Mouse (Mus musculus) forebrain, postnatal 0 days (tissue): Measurements from ENCODE around the gene Ckb. TPM values are rescaled to one million over a fixed set of nuclear protein-coding genes. Genes with fewer than 3 reads are reported as not detected.

Source experiments
- ATAC-seq: fragments of 200-750 bp; cut with Nextera tagmentation; 2 replicates; pipeline ENCODE4 v1.8.0; 2017; ENCODE audit warnings: mild to moderate bottlenecking, moderate library complexity
- DNase-seq: peaks from one replicate; pipeline ENCODE4 v3.0.0-alpha.2; 2015
- H3K27ac ChIP-seq: fragments of 300-500 bp; sonication (generic); 2 replicates; pipeline ENCODE4 v1.5.1; 2014; ENCODE audit warnings: low read depth, mild to moderate bottlenecking, antibody characterized with exemption, low read length, moderate library complexity, mixed read lengths
- H3K27me3 ChIP-seq: fragments of 300-500 bp; sonication (generic); 2 replicates; pipeline ENCODE4 v1.6.1; 2014; ENCODE audit warnings: mild to moderate bottlenecking, low read length, mixed read lengths; ENCODE audit not compliant: insufficient read depth
- H3K36me3 ChIP-seq: fragments of 300-500 bp; sonication (generic); 2 replicates; pipeline ENCODE4 v1.6.1; 2014; ENCODE audit warnings: mild to moderate bottlenecking, moderate library complexity; ENCODE audit not compliant: insufficient read depth
- H3K4me1 ChIP-seq: fragments of 300-500 bp; sonication (generic); 2 replicates; pipeline ENCODE4 v1.6.1; 2014; ENCODE audit warnings: antibody characterized with exemption; ENCODE audit not compliant: insufficient read depth
- H3K4me2 ChIP-seq: fragments of 300-500 bp; sonication (generic); 2 replicates; pipeline ENCODE4 v1.6.1; 2014; ENCODE audit warnings: low read depth, mild to moderate bottlenecking, moderate library complexity
- H3K4me3 ChIP-seq: fragments of 300-500 bp; sonication (generic); 2 replicates; pipeline ENCODE4 v1.5.1; 2014; ENCODE audit warnings: low read depth, low read length, mixed read lengths
- H3K9ac ChIP-seq: fragments of 300-500 bp; sonication (generic); 2 replicates; pipeline ENCODE4 v1.6.1; 2014; ENCODE audit warnings: mild to moderate bottlenecking
- H3K9me3 ChIP-seq: fragments of 300-500 bp; sonication (generic); 2 replicates; pipeline ENCODE4 v1.6.1; 2016; ENCODE audit warnings: low read length
- CTCF ChIP-seq: sonication (generic); IDR thresholded peaks from 2 replicates; pipeline ENCODE4 v1.5.1; 2016; ENCODE audit warnings: antibody characterized with exemption, control low read depth, low read depth
- WGBS: fragments of 180-500 bp; shearing (Covaris S2); extraction: QIAGEN DNeasy Blood & Tissue Kit; methylation state at CpG from one replicate; pipeline ENCODE4 v1.1.7; 2014; 5-methylcytosine and 5-hydroxymethylcytosine counted together
- polyA plus RNA-seq: library from polyadenylated mRNA; unstranded; fragments of >200 nt; fragmentation: Nextera tagmentation; extraction: Ambion mirVana; gene quantifications from 2 replicates; pipeline ENCODE4 v1.2.1, GENCODE M21; 2015
- total RNA-seq: library from RNA; depleted of rRNA; stranded (reverse); fragments of >200 nt; gene quantifications from 2 replicates; pipeline ENCODE4 v1.2.3, GENCODE M21; 2014

Gene Ckb
- total and polyA plus RNA-seq, 2 experiments from 2014 or later, result 1,430 to 1,650 TPM

DNA sequence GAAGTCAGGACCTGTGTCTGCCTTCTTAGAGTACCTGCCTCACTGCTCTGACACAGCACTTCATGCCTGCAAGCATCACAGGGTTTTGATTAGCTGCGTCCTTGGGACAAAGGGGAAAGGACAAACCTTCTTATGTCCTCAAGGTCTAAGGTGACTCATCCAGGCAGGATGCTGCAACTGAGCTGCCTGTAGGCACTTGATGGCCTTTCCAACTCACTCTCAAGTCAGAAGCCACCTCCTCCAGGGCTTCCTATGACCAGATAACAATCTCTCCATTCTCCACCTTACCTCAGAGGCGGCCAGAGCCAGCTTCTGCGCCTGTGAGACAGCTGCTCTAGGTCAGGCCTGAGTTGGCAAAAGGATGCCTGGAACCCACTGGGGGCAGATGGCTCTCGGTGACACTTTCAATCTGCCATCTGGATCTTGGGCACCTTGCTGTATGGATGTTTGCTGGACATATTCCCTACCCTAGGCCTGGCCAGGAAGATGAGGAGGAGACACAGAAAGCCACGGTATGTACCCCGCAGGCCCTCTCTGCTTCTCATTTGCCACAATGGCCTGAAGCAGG is 26.3 kb upstream of the Ckb start:
- 83% methylated on average over 6 of the region's 6 CpGs for WGBS
- Histone ChIP-seq H3K9me3 (no peaks in the 10 kb centered on the region), H3K4me2 (no peak overlapping the region), H3K27me3 (no peaks in the 10 kb centered on the region), H3K4me3 (no peak overlapping the region), H3K9ac (no peak overlapping the region), H3K4me1 (peaks cover 20% of the 10 kb centered on the region), H3K27ac (no peak overlapping the region), H3K36me3 (no peaks in the 10 kb centered on the region)
- no peak for TF ChIP-seq CTCF
- no peak for ATAC-seq
- DNase-seq, result no peak

DNA sequence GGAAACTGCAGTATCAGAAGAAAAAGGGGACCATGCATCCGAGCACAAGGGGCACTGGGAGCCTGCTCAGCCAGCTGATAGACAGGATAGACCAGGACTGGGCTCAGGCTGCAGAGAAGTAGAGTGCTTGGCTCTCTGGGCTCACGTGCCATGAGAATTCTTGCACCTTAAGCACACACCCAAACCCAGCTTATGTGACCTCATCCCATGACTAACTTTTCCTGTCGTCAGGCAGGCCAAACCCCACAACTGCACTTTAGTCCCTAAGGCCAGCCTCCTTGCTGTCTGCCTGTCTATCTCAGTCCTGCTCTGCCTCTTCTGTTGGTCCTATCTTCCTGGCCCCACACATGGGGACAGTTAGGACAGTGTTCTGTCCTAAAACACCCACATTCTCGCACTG is 25.6 kb upstream of the Ckb start:
- Histone ChIP-seq H3K36me3 (no peaks in the 10 kb centered on the region), H3K9me3 (no peaks in the 10 kb centered on the region), H3K27ac (no peak overlapping the region), H3K9ac (no peak overlapping the region), H3K4me3 (no peak overlapping the region), H3K4me1 (peaks cover 22% of the 10 kb centered on the region), H3K4me2 (no peak overlapping the region), H3K27me3 (no peaks in the 10 kb centered on the region)
- WGBS, result 77% methylated on average over 4 of the region's 4 CpGs
- TF ChIP-seq CTCF, result no peak
- DNase-seq (no peak), ATAC-seq (no peak)

DNA sequence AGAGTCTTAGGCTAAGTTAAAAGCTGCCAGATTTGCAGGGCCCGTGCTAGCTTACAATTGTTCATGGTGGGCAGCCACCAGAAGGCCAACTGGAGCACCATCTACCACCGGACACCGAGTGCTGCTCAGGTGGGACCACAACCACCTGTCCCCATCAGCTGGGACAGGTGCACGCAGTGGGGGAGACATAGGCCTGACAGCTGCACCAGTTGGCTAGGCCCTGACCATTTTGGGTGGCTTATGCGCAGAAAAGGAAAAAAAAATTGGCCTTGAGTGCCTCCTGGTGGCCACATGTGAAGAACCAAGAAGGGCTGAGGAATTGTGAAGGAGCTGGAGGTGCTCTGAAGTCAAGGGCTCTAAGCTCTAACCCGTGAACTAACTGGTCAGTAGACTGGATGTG is 24.1 kb upstream of the Ckb start:
- WGBS, result 16% methylated on average over 6 of the region's 6 CpGs

GRCm38 (mm10) chr12:111694880-111695804 is 23.0 kb upstream of the Ckb start:
- DNase-seq, result peak; percentile 67
- Histone ChIP-seq H3K27me3 (no peaks in the 10 kb centered on the region), H3K27ac (peak overlapping the region; percentile 85), H3K36me3 (no peaks in the 10 kb centered on the region), H3K4me1 (peaks cover 25% of the 10 kb centered on the region), H3K4me3 (no peak overlapping the region), H3K9ac (0 out of 2 replicates have a peak overlapping the region, but pooled peaks have one; percentile 22), H3K9me3 (no peaks in the 10 kb centered on the region), H3K4me2 (peak overlapping the region; percentile 21)
- peak; percentile 47 for ATAC-seq
- WGBS, result 25% methylated on average over 13 of the region's 13 CpGs
- no peak for TF ChIP-seq CTCF

More for the DNA sequence above, 24.1 kb upstream of the Ckb start:
- ATAC-seq, result no peak
- Histone ChIP-seq H3K9ac (no peak overlapping the region), H3K36me3 (no peaks in the 10 kb centered on the region), H3K27ac (peak overlapping the region; percentile 85; the same call in 1 of the 2 replicates), H3K4me2 (no peak overlapping the region), H3K27me3 (no peaks in the 10 kb centered on the region), H3K4me1 (peaks cover 25% of the 10 kb centered on the region), H3K9me3 (no peaks in the 10 kb centered on the region), H3K4me3 (no peak overlapping the region)
- TF ChIP-seq CTCF, result peak; percentile 85
- peak; percentile 83 for DNase-seq

DNA sequence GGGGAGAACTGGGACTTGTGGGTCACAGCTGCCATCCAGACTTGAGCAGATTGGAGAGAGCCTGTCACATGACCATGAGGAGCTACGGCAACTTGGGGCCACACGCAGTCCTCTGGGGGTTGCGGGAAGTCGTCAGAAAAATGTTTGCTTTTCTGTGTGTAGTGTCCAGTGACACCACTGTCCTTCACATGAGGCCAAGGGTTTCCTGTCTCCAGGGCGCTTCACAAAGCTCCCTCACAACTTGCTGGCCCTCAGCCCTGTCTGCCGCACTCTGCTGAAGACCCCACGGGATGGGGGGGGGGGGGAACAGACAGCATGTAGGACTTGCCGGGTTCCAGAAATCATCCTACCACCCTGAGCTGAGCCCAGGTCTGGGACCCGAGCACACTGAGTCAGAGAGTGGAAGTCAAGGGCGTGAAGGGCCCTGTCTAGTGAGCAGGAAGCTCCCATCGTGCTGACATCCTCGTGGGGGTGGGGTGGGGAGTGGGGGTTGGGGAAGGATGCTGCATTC is 22.2 kb upstream of the Ckb start:
- 0 out of 2 replicates have a peak overlapping the region, but pooled peaks have one; percentile 33 for H3K9ac ChIP-seq
- peak overlapping the region; percentile 21 for H3K4me2 ChIP-seq
- no peaks in the 10 kb centered on the region for H3K9me3 ChIP-seq
- H3K27ac ChIP-seq, result peak overlapping the region; percentile 85
- H3K4me3 ChIP-seq, result no peak overlapping the region
- DNase-seq, result no peak
- peak; percentile 35 for ATAC-seq
- H3K36me3 ChIP-seq, result no peaks in the 10 kb centered on the region
- 3% methylated on average over 12 of the region's 12 CpGs for WGBS
- peaks cover 25% of the 10 kb centered on the region for H3K4me1 ChIP-seq
- TF ChIP-seq CTCF, result no peak
- no peaks in the 10 kb centered on the region for H3K27me3 ChIP-seq

- peak; percentile 81 for ATAC-seq
- peaks cover 25% of the 10 kb centered on the region for H3K4me1 ChIP-seq
Measured at GRCm38 (mm10) chr12:111693341-111694270, 21.5 kb upstream of the Ckb start.

More at GRCm38 (mm10) chr12:111693341-111694270, 21.5 kb upstream of the Ckb start:
- Histone ChIP-seq H3K4me2 (peak overlapping the region; percentile 21), H3K27ac (peak overlapping the region; percentile 85), H3K36me3 (no peaks in the 10 kb centered on the region), H3K27me3 (no peaks in the 10 kb centered on the region), H3K9me3 (no peaks in the 10 kb centered on the region), H3K9ac (peak overlapping the region; percentile 33; the same call in 1 of the 2 replicates), H3K4me3 (no peak overlapping the region)
- DNase-seq, result peak; percentile 81
- TF ChIP-seq CTCF, result no peak
- WGBS, result 10% methylated on average over 18 of the region's 18 CpGs
